Comparison of ENCODE assay signal across 12 mouse cellular contexts in the genomic region with DNA sequence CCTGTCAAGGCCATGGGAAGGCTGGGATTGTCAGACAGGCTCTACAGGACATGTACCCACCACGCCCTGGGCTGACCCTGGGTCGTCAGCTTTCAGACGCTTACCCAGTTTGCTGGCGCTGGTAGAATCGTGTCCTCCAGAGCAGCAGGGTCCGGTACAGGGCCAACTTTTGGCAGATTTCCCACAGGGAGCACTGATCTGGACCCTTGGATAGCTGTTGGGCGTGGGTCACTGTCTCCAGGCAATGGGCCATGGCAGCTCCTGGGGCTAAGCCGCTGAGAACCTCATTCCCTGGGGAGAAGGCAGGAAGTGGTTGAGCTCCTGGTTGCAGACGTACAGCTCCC. TPM values are rescaled to one million over a fixed set of nuclear protein-coding genes. Genes with fewer than 3 reads are reported as not detected.
DNase-seq lines count a peak whose midpoint lies in the region; ATAC-seq lines count a peak whose summit lies in the region.
"Had no signal": no experiment of that assay in that cellular context is flagged by ENCODE, and none has a peak within 500 bp of the region (broad histone marks: within the 10 kb centered on the region; RNA-seq: fewer than 3 reads in every experiment).

No protein-coding gene starts in this region.

- ATAC-seq in hindbrain, embryonic 16.5 days = no peak
- ATAC-seq in forebrain, embryonic 11.5 days (replicated peaks; ENCODE audit: low FRiP score) = no peak
- ATAC-seq: midbrain, embryonic 16.5 days had no signal

- H3K27ac ChIP-seq in hindbrain, embryonic 10.5 days = peak overlapping the region; percentile 41
- H3K27ac ChIP-seq in hindbrain, embryonic 16.5 days (ENCODE audit: low read depth, low read length) = no peak overlapping the region
- no peak overlapping the region for H3K27ac ChIP-seq in forebrain, embryonic 11.5 days (ENCODE audit: low read depth, low read length)
- H3K27ac ChIP-seq: heart, embryonic 13.5 days; liver, embryonic 13.5 days had no signal

- H3K36me3 ChIP-seq in hindbrain, embryonic 10.5 days = no peaks in the 10 kb centered on the region
- no peaks in the 10 kb centered on the region for H3K36me3 ChIP-seq in hindbrain, embryonic 16.5 days (ENCODE audit: control insufficient read depth, insufficient read depth, low read length)
- H3K36me3 ChIP-seq in forebrain, embryonic 11.5 days (ENCODE audit: control insufficient read depth, insufficient read depth, low read length) = no peaks in the 10 kb centered on the region
- H3K36me3 ChIP-seq: heart, embryonic 13.5 days; liver, embryonic 13.5 days had no signal

- H3K4me2 ChIP-seq in hindbrain, embryonic 16.5 days (ENCODE audit: low read length) = no peak overlapping the region
- no peak overlapping the region for H3K4me2 ChIP-seq in forebrain, embryonic 11.5 days (ENCODE audit: low read depth, low read length, severe bottlenecking)
- H3K4me2 ChIP-seq: heart, embryonic 13.5 days; liver, embryonic 13.5 days had no signal

- H3K27me3 ChIP-seq in hindbrain, embryonic 10.5 days (ENCODE audit: insufficient read depth, poor library complexity, severe bottlenecking) = no peaks in the 10 kb centered on the region
- H3K27me3 ChIP-seq in hindbrain, embryonic 16.5 days (replicated peaks; ENCODE audit: control insufficient read depth, insufficient read depth, low read length) = no peaks in the 10 kb centered on the region
- no peaks in the 10 kb centered on the region for H3K27me3 ChIP-seq in forebrain, embryonic 11.5 days (ENCODE audit: control insufficient read depth, insufficient read depth, low read length)
- H3K27me3 ChIP-seq: heart, embryonic 13.5 days; liver, embryonic 13.5 days had no signal

- H3K4me1 ChIP-seq in hindbrain, embryonic 10.5 days (replicated peaks) = peaks cover 32% of the 10 kb centered on the region
- H3K4me1 ChIP-seq in hindbrain, embryonic 16.5 days (ENCODE audit: control insufficient read depth, insufficient read depth, low read depth, low read length) = no peaks in the 10 kb centered on the region
- H3K4me1 ChIP-seq in forebrain, embryonic 11.5 days (replicated peaks; ENCODE audit: control insufficient read depth, insufficient read depth, low read length) = no peaks in the 10 kb centered on the region

- intact Hi-C loops in left cerebral cortex, postnatal 14 days (cut with DNase I) = no loop called here

- no peaks in the 10 kb centered on the region for H3K9me3 ChIP-seq in hindbrain, embryonic 10.5 days
- H3K9me3 ChIP-seq in hindbrain, embryonic 16.5 days (ENCODE audit: control insufficient read depth, low read length) = no peaks in the 10 kb centered on the region
- no peaks in the 10 kb centered on the region for H3K9me3 ChIP-seq in forebrain, embryonic 11.5 days (ENCODE audit: control insufficient read depth, low read length)
- H3K9me3 ChIP-seq: heart, embryonic 13.5 days; liver, embryonic 13.5 days had no signal

- H3K4me3 ChIP-seq in hindbrain, embryonic 10.5 days = no peak overlapping the region
- no peak overlapping the region for H3K4me3 ChIP-seq in hindbrain, embryonic 16.5 days (ENCODE audit: low read length)
- no peak overlapping the region for H3K4me3 ChIP-seq in forebrain, embryonic 11.5 days (ENCODE audit: low read depth, low read length)
- H3K4me3 ChIP-seq: heart, embryonic 13.5 days; liver, embryonic 13.5 days had no signal

- no peak for DNase-seq in hindbrain, embryonic 10.5 days (ENCODE audit: low spot score)
- peak; percentile 47 for DNase-seq in adipocyte (ENCODE audit: low spot score)
- DNase-seq in kidney, adult 11 months = peak; percentile 80
- peak; percentile 64 for DNase-seq in skeletal muscle tissue, adult 2 months (ENCODE audit: low read depth, low spot score)
- DNase-seq in forebrain, embryonic 11.5 days (ENCODE audit: low spot score) = no peak
- no peak for DNase-seq in spleen, adult 12 weeks (ENCODE audit: low spot score)
- no peak for DNase-seq in left cerebral cortex, postnatal 14 days (ENCODE audit: low spot score in 2 of 2)
- DNase-seq: liver, embryonic 13.5 days; thymus, postnatal 25 days had no signal

- WGBS in hindbrain, embryonic 10.5 days = 42% methylated on average over 9 of the region's 9 CpGs
- WGBS in hindbrain, embryonic 16.5 days = 39% methylated on average over 9 of the region's 9 CpGs
- WGBS in forebrain, embryonic 11.5 days = 66% methylated on average over 9 of the region's 9 CpGs

- H3K9ac ChIP-seq in hindbrain, embryonic 16.5 days (ENCODE audit: low read depth, low read length) = no peak overlapping the region
- no peak overlapping the region for H3K9ac ChIP-seq in forebrain, embryonic 11.5 days (ENCODE audit: low read length)
- H3K9ac ChIP-seq: heart, embryonic 13.5 days; liver, embryonic 13.5 days had no signal

RNA-seq across cellular contexts. Expression of gene Agtrap, which starts 21.5 kb away (rescaled TPM):
- polyA plus RNA-seq in hindbrain, embryonic 10.5 days (2016; fragmentation: Nextera tagmentation; extraction: Ambion mirVana) = 15.6 and 15.7 TPM in 2 replicates
- 7.4 and 9.3 TPM in 2 replicates for polyA plus RNA-seq in hindbrain, embryonic 16.5 days (2015; fragmentation: Nextera tagmentation; extraction: Ambion mirVana)
- polyA plus RNA-seq in forebrain, embryonic 11.5 days (2014; fragmentation: Nextera tagmentation; extraction: Ambion mirVana) = 15.0 and 15.6 TPM in 2 replicates
- total RNA-seq in left cerebral cortex, postnatal 14 days (2021) = 1 to 10 TPM; 5.8 to 8.1 TPM

RNA-seq across cellular contexts. Expression of gene Mthfr, which starts 27.5 kb away (rescaled TPM):
- 28.1 and 30.0 TPM in 2 replicates for polyA plus RNA-seq in hindbrain, embryonic 10.5 days (2016; fragmentation: Nextera tagmentation; extraction: Ambion mirVana)
- 16.5 and 18.5 TPM in 2 replicates for polyA plus RNA-seq in hindbrain, embryonic 16.5 days (2015; fragmentation: Nextera tagmentation; extraction: Ambion mirVana)
- 25.5 and 27.6 TPM in 2 replicates for polyA plus RNA-seq in forebrain, embryonic 11.5 days (2014; fragmentation: Nextera tagmentation; extraction: Ambion mirVana)
- 10 to 100 TPM; 24.9 to 28.3 TPM for total RNA-seq in left cerebral cortex, postnatal 14 days (2021)

RNA-seq across cellular contexts. Expression of gene Clcn6, which starts 27.8 kb away (rescaled TPM):
- polyA plus RNA-seq in hindbrain, embryonic 10.5 days (2016; fragmentation: Nextera tagmentation; extraction: Ambion mirVana) = 13.9 and 17.8 TPM in 2 replicates
- 29.9 and 33.5 TPM in 2 replicates for polyA plus RNA-seq in hindbrain, embryonic 16.5 days (2015; fragmentation: Nextera tagmentation; extraction: Ambion mirVana)
- 14.6 and 15.5 TPM in 2 replicates for polyA plus RNA-seq in forebrain, embryonic 11.5 days (2014; fragmentation: Nextera tagmentation; extraction: Ambion mirVana)
- total RNA-seq in left cerebral cortex, postnatal 14 days (2021) = 10 to 100 TPM; 60.1 to 61.1 TPM

Comparison
In these comparisons a context has a peak if more than half of its experiments do, and no peak if none do; other contexts are left out.
1. DNase-seq: peak in adipocyte (single experiment), kidney, adult 11 months (single experiment) and skeletal muscle tissue, adult 2 months (single experiment); none in hindbrain, embryonic 10.5 days (single experiment), forebrain, embryonic 11.5 days (single experiment), spleen, adult 12 weeks (single experiment) and left cerebral cortex, postnatal 14 days (0 of 2).